Mouse (Mus musculus) A20 (cell line): ENCODE data around the gene Med13l.

Experiments
- DNase-seq: peaks from one replicate; pipeline ENCODE4 v3.0.0-alpha.2; 2011; ENCODE audit warnings: low read depth, low spot score

Med13l gene

GRCm38 (mm10) chr5:118725425-118725824 is 164.9 kb downstream of the Med13l start:
- DNase-seq: no peak

DNA sequence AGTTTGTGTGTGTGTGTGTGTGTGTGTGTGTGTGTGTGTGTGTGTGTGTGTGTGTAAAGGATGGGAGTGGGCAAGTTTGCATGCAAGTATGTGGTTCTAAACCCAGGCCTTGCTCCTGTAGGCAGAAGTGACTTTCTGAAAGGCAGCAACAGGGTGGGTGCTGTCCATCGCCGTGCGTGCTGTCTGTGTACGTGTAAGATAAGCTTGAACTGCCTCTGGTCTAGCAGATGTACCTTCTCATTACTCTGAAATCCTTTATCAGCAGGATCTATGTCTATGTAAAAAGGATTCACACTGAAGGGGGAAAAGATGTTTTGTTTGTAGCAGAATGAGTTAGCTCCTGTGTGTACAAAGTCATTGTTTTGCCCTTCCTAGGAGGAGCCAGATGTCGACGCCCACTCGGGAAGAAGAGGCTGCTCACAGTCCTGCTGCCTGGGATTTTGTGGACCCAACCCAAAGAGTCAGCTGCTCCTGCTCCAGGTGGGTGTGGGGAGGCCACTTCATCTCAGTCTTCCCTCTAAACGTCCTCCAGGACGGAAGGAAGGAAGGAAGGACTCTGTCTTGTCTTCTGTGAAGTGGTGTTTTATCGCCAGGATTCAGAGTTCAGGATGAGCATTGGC is 165.5 kb downstream of the Med13l start:
- DNase-seq: no peak

- DNase-seq: no peak
Measured at GRCm38 (mm10) chr5:118727336-118727735, 166.9 kb downstream of the Med13l start.

DNA sequence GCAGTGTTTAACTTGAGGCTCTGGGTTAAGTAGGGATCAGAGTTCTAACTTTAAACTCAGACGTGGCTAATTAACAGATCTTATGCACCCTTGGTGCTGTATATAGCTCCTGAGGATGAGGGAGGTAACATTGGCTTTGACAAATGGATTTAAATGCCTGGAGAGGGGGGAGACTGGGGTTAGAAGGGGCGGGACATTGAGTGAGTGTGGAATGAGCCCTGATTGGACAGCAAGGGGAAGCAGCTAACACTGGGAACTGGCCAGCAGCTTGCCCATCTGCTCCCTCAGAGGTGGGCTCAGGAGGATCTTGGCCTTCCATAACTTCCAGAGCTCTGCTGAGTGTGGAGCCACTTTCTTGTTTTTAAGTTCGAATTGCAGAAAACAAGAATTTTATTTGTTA is 171.7 kb downstream of the Med13l start:
- DNase-seq: no peak

- DNase-seq: no peak
Measured at GRCm38 (mm10) chr5:118732651-118733050, 172.2 kb downstream of the Med13l start.

GRCm38 (mm10) chr5:118733566-118733965 is 173.1 kb downstream of the Med13l start:
- no peak for DNase-seq

DNA sequence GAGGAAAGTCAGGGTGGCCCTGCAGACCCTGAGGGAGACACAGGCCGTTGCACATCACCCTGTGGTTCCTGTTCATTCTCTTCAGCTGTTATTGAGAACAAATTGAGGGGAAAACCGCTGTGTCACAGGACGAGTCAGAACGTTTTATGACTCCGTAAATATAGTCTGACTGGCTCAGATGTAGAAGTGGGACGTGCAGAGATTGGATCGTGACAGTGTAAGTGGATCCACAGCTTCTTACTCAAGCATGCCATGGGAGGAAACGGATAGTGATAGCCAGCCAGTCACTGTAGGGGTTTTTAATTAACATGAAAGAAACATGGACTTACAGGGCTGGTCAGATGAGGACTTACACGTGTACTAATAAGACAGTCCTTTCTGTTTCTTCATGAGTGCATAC is 174.0 kb downstream of the Med13l start:
- peak; percentile 82 for DNase-seq

DNA sequence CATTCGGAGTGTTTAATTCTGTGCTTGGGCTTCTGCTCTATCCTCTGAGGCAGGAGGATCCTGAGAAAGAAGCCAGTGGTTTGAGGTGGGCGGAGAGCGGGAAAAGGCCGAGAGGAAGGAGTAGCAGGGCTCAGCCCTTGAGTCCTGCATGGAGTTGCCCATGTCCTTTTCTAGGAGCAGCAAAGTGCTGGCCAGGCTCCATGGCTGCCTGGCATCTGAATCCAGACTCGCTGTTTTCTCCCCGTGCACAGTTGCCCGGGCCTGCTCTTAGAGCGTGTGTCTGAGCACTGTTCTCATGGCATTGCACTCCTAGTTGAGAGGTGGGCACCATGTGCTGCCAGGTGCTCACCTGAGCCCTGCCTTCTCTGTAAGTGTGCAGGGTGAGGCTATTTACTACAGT is 175.3 kb downstream of the Med13l start:
- no peak for DNase-seq

- DNase-seq: peak; percentile 77
Measured at GRCm38 (mm10) chr5:118737548-118737947, 177.1 kb downstream of the Med13l start.

DNA sequence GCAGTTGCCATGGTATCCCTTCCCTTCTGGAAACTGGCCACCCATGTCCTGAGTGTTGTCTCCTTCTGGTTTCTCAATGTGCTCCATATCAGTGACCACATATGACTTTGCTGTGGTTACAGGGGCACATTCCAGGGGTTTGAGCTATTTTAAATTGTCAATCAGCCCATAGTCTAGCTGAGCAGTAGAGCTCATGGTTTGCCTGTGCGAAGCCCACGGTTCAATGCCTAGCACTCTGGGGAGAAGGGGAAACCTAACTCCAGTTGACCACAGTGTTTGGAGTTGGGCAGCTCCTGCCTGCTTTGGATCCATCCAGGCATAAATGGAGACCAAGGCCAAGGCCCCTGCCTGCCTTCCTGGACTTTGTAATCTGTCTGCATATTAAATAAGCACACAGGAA is 182.6 kb downstream of the Med13l start:
- no peak for DNase-seq

DNA sequence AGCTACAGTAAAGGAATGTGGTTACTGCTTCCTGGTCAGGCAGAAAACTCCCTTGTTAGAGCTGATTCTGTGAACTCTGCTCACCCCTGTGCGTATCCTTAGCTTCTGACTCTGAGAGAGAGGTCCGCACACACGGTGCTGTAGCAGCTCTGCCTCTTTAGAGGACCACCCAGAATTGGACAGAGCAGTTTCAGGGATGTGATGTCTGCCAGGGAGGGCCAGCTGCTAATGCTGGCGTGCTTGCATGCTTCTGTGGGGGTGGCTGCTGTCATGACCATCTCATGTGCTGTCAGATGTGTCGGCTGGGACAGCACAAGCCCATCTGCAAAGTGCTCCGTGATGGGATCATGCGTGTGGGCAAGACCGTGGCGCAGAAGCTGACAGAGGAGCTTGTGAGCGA is 186.5 kb downstream of the Med13l start:
- DNase-seq: no peak

- no peak for DNase-seq
Measured at GRCm38 (mm10) chr5:118751446-118752179, 191.1 kb downstream of the Med13l start.

- peak; percentile 10 for DNase-seq
Measured at GRCm38 (mm10) chr5:118752868-118753267, 192.4 kb downstream of the Med13l start.

- DNase-seq: peak; percentile 82
Measured at GRCm38 (mm10) chr5:118753471-118754044, 193.1 kb downstream of the Med13l start.

DNA sequence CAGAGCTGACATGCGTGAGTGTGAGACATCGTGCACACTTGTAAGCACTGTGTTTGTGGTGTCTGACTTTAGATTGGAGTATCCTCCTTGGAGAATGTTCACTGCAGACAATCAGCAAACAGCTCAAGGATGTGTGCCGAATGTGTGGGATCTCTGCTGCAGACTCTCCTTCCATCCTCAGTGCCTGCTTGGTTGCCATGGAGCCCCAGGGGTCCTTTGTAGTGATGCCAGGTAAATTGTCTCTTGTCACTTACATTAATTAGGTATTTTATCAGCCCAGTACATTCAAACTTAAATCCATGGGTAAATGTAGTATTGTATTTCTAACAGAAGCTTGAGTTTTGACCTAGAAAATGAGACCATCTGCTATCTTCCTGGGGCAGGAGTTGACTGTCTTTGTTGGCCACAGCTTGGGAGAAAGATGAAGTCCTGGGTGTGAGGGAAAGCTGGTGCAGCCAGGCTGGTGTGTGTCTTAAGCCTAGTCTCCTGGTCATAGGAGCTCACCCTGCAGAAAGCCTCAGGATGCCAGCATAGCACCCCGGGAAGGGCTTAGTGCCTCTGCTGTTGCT is 193.8 kb downstream of the Med13l start:
- DNase-seq: no peak

- DNase-seq: peak; percentile 11
Measured at GRCm38 (mm10) chr5:118756078-118756477, 195.6 kb downstream of the Med13l start.

- DNase-seq: no peak
Measured at GRCm38 (mm10) chr5:118757396-118758301, 197.2 kb downstream of the Med13l start.

DNA sequence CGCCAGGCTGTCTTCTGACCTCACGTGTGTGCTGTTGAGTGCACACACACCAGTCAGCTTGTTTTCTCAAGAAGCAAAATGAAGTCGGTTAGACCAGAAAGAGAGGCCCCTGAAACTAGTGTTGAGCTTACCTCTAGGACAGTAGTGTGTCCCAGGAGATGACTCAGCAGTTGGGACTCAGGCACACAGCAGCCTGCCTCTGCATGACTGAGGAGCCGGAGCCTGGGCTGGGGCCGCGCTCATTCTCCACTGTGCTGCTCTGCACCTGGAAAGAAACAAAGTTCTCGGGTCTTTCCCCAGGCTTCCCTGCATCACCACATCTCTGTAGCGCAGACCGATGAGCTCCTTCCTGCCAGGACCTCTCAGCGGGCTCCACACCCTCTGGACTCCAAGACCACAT is 200.5 kb downstream of the Med13l start:
- DNase-seq: no peak

- DNase-seq: no peak
Measured at GRCm38 (mm10) chr5:118762499-118763185, 202.2 kb downstream of the Med13l start.

DNA sequence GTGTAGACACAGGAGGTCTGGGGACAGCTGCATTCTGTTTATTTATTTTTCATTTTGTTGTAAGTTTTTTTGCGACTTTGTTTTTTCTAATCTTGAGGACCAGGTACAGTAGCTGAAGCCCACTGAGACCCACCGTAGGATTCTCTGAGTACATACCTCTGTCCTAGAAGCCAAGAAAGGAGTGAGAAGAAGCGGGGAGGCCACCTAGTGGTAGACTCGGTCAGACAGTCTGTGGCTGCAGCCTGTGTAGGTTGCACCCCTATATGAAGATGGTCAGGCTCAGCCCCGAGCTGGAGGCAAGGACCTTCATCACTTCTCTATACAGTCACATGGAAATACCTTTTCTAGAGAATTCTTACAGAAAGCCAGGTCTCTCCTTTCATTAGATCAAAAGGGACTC is 202.9 kb downstream of the Med13l start:
- DNase-seq: peak; percentile 53

- no peak for DNase-seq
Measured at GRCm38 (mm10) chr5:118769143-118769542, 208.7 kb downstream of the Med13l start.
